Mouse (Mus musculus) CH12.LX (cell line): Measurements from ENCODE around the gene Ezh1. TPM values are rescaled to one million over a fixed set of nuclear protein-coding genes. Genes with fewer than 3 reads are reported as not detected.
A peak's percentile ranks its signal among the peaks of the same experiment; 100 is the strongest.

Experiments used
- DNase-seq: peaks from one replicate; pipeline ENCODE4 v3.0.0-alpha.2; 2013; ENCODE audit errors: extremely low read depth
- H3K27ac ChIP-seq: 2 replicates; pipeline ENCODE4 v1.5.1; 2012; ENCODE audit warnings: low read depth, mild to moderate bottlenecking, control low read depth, moderate library complexity; ENCODE audit not compliant: insufficient read depth
- H3K27me3 ChIP-seq: replicated peaks from 2 replicates; pipeline ENCODE3; 2012; ENCODE audit warnings: inconsistent platforms
- H3K36me3 ChIP-seq, 2 experiments: replicated peaks in 1 of 2; 2 replicates each; pipeline versions ENCODE3 to v1.6.1; 2012; ENCODE audit warnings: inconsistent platforms in 1 of 2, low read length in 1 of 2, mild to moderate bottlenecking in 1 of 2, mixed read lengths in 1 of 2, moderate library complexity in 1 of 2; ENCODE audit not compliant: control insufficient read depth in 1 of 2, insufficient read depth in 1 of 2
- H3K4me1 ChIP-seq, 2 experiments: 2 replicates each; pipeline ENCODE4 v1.6.1; 2012; ENCODE audit warnings: inconsistent platforms in 1 of 2, moderate library complexity in 1 of 2; ENCODE audit not compliant: insufficient read depth in 2 of 2, control insufficient read depth in 1 of 2
- H3K4me2 ChIP-seq: 2 replicates; pipeline ENCODE4 v1.6.1; 2012; ENCODE audit warnings: low read depth, mild to moderate bottlenecking, control low read depth; ENCODE audit not compliant: poor library complexity, insufficient read depth, severe bottlenecking
- H3K4me3 ChIP-seq, 3 experiments: fragments of 150-350 bp in 1 of 3; sonication (generic) in 1 of 3; replicated peaks in 1 of 3; 2 replicates each; pipeline versions ENCODE3 to v1.5.1; 2011 to 2012; ENCODE audit warnings: low read depth in 2 of 3, low read length in 2 of 3, mild to moderate bottlenecking in 2 of 3, moderate library complexity in 2 of 3, control low read depth in 1 of 3, improper control_type of control experiment in 1 of 3, inconsistent platforms in 1 of 3, mixed read lengths in 1 of 3; ENCODE audit not compliant: poor library complexity in 1 of 3
- H3K79me2 ChIP-seq: replicated peaks from 2 replicates; pipeline ENCODE4 v1.6.1; 2012; ENCODE audit warnings: mild to moderate bottlenecking, moderate library complexity; ENCODE audit not compliant: control insufficient read depth, poor library complexity, insufficient read depth, severe bottlenecking; ENCODE audit errors: extremely low read depth
- H3K9ac ChIP-seq: 2 replicates; pipeline ENCODE4 v1.6.1; 2012; ENCODE audit warnings: low read depth, mild to moderate bottlenecking, control low read depth, moderate library complexity; ENCODE audit not compliant: insufficient read depth
- H3K9me3 ChIP-seq: replicated peaks from 2 replicates; pipeline ENCODE3; 2012; ENCODE audit warnings: low read length, inconsistent platforms, mixed read lengths
- CHD1 ChIP-seq: IDR thresholded peaks from 2 replicates; pipeline ENCODE4 v1.6.1; 2012; ENCODE audit warnings: low read depth, low read length, improper control_type of control experiment, inconsistent platforms
- ELF1 ChIP-seq: IDR thresholded peaks from 2 replicates; pipeline ENCODE4 v1.6.1; 2014; ENCODE audit warnings: low read depth, mild to moderate bottlenecking, inconsistent platforms, low read length, improper control_type of control experiment
- EP300 ChIP-seq: IDR thresholded peaks from 2 replicates; pipeline ENCODE4 v1.6.1; 2011; ENCODE audit warnings: low read length, improper control_type of control experiment
- ETS1 ChIP-seq: conservative IDR thresholded peaks from 2 replicates; pipeline ENCODE4 v1.6.1; 2012; ENCODE audit warnings: low read depth, mild to moderate bottlenecking, inconsistent platforms, low read length, improper control_type of control experiment, moderate library complexity
- IRF4 ChIP-seq: IDR thresholded peaks from 2 replicates; pipeline ENCODE4 v1.6.1; 2014; ENCODE audit warnings: low read depth, mild to moderate bottlenecking, inconsistent platforms, low read length, improper control_type of control experiment
- JUND ChIP-seq: conservative IDR thresholded peaks from 2 replicates; pipeline ENCODE4 v1.6.1; 2011; ENCODE audit warnings: low read depth, low read length, improper control_type of control experiment
- KAT2A ChIP-seq: IDR thresholded peaks from 2 replicates; pipeline ENCODE4 v1.6.1; 2012; ENCODE audit warnings: low read length, improper control_type of control experiment, inconsistent platforms; ENCODE audit not compliant: insufficient replicate concordance
- MAX ChIP-seq: IDR thresholded peaks from 2 replicates; pipeline ENCODE4 v1.6.1; 2011; ENCODE audit warnings: low read length, improper control_type of control experiment
- MAZ ChIP-seq: IDR thresholded peaks from 2 replicates; pipeline ENCODE4 v1.6.1; 2012; ENCODE audit warnings: low read depth, mild to moderate bottlenecking, inconsistent platforms, low read length, improper control_type of control experiment, moderate library complexity
- MEF2A ChIP-seq: IDR thresholded peaks from 2 replicates; pipeline ENCODE4 v1.6.1; 2014; ENCODE audit warnings: low read depth, mild to moderate bottlenecking, inconsistent platforms, low read length, improper control_type of control experiment, borderline replicate concordance
- MXI1 ChIP-seq: IDR thresholded peaks from 2 replicates; pipeline ENCODE4 v1.6.1; 2011; ENCODE audit warnings: mild to moderate bottlenecking, low read depth, low read length, improper control_type of control experiment
- MYC ChIP-seq: IDR thresholded peaks from 2 replicates; pipeline ENCODE4 v1.6.1; 2011; ENCODE audit warnings: low read depth, mild to moderate bottlenecking, improper control_type of control experiment, low read length
- NELFE ChIP-seq: IDR thresholded peaks from 2 replicates; pipeline ENCODE4 v1.6.1; 2011; ENCODE audit warnings: low read depth, low read length, improper control_type of control experiment
- NRF1 ChIP-seq: IDR thresholded peaks from 2 replicates; pipeline ENCODE4 v1.6.1; 2014; ENCODE audit warnings: low read depth, mild to moderate bottlenecking, inconsistent platforms, low read length, improper control_type of control experiment, moderate library complexity
- PAX5 ChIP-seq: IDR thresholded peaks from 2 replicates; pipeline ENCODE4 v1.6.1; 2012; ENCODE audit warnings: low read length, inconsistent platforms, mixed read lengths
- POLR2A ChIP-seq: IDR thresholded peaks from 2 replicates; pipeline ENCODE4 v1.6.1; 2011; ENCODE audit warnings: low read depth, mild to moderate bottlenecking, improper control_type of control experiment, low read length
- POLR2AphosphoS2 ChIP-seq: IDR thresholded peaks from 2 replicates; pipeline ENCODE4 v1.6.1; 2011; ENCODE audit warnings: low read depth, low read length, improper control_type of control experiment
- RCOR1 ChIP-seq: conservative IDR thresholded peaks from 2 replicates; pipeline ENCODE4 v1.6.1; 2012; ENCODE audit warnings: low read depth, mild to moderate bottlenecking, inconsistent platforms, low read length, improper control_type of control experiment
- SIN3A ChIP-seq: IDR thresholded peaks from 2 replicates; pipeline ENCODE4 v1.6.1; 2012; ENCODE audit warnings: low read length, improper control_type of control experiment, inconsistent platforms
- TBP ChIP-seq: conservative IDR thresholded peaks from 2 replicates; pipeline ENCODE4 v1.6.1; 2011; ENCODE audit warnings: low read depth, low read length, improper control_type of control experiment
- TCF12 ChIP-seq: IDR thresholded peaks from 2 replicates; pipeline ENCODE4 v1.6.1; 2014; ENCODE audit warnings: low read depth, mild to moderate bottlenecking, inconsistent platforms, low read length, improper control_type of control experiment
- UBTF ChIP-seq: IDR thresholded peaks from 2 replicates; pipeline ENCODE4 v1.6.1; 2012; ENCODE audit warnings: low read depth, mild to moderate bottlenecking, inconsistent platforms, low read length, improper control_type of control experiment, moderate library complexity
- ZC3H11A ChIP-seq: IDR thresholded peaks from 2 replicates; pipeline ENCODE4 v1.6.1; 2012; ENCODE audit warnings: low read depth, mild to moderate bottlenecking, inconsistent platforms, low read length, improper control_type of control experiment
- ZMIZ1 ChIP-seq: IDR thresholded peaks from 2 replicates; pipeline ENCODE4 v1.6.1; 2012; ENCODE audit warnings: low read depth, mild to moderate bottlenecking, inconsistent platforms, low read length, improper control_type of control experiment
- ZNF384 ChIP-seq: IDR thresholded peaks from 2 replicates; pipeline ENCODE4 v1.6.1; 2012; ENCODE audit warnings: low read depth, low read length, improper control_type of control experiment, inconsistent platforms
- dilution Hi-C: fragments of 300-500 bp; cut with MboI; formaldehyde crosslinking; loops from 2 replicates; pipeline ENCODE4 v1.14.3; 2020; ENCODE audit warnings: low sequenced_read_pairs; ENCODE audit not compliant: extremely low pct_unique_long_range_greater_than_20kb, extremely low pct_ligation_motif_present
- in situ Hi-C: fragments of 300-500 bp; cut with MboI; formaldehyde crosslinking; loops from 3 replicates; pipeline ENCODE4 v1.14.3; 2019; ENCODE audit warnings: low sequenced_read_pairs, low pct_ligation_motif_present, low pct_unique_long_range_greater_than_20kb, mixed read lengths
- polyA plus RNA-seq: library from polyadenylated mRNA; unstranded; fragments of >175 nt; gene quantifications from 2 replicates; pipeline ENCODE4 v1.2.1, GENCODE M21; 2012; ENCODE audit warnings: low read depth; ENCODE audit not compliant: insufficient read length
- total RNA-seq, 2 experiments: library from RNA; depleted of rRNA; stranded (reverse); fragments of 300-350 nt in 1 of 2; fragments of >200 nt in 1 of 2; gene quantifications; 2 replicates each; pipeline ENCODE4 v1.2.3; 2012 to 2014

Gene Ezh1
- total and polyA plus RNA-seq, 3 experiments, result 8.7 to 15.3 (median 12.1) TPM

- H3K36me3 ChIP-seq, result peaks cover 43 to 95% of the 10 kb centered on the region in 2 experiments
- dilution Hi-C loops, result no loop called here
Measured at GRCm38 (mm10) chr11:101195571-101195970, 30.7 kb downstream of the Ezh1 start.

GRCm38 (mm10) chr11:101195101-101195500 is 31.2 kb downstream of the Ezh1 start:
- H3K27ac ChIP-seq, result peak overlapping the region; percentile 57
- peaks cover 41 to 95% of the 10 kb centered on the region in 2 experiments for H3K36me3 ChIP-seq
- in situ Hi-C loops (no loop called here), dilution Hi-C loops (no loop called here)
- TF ChIP-seq JUND (no peak), POLR2A (no peak), CHD1 (peak; percentile 94; the same call in 1 of the 2 replicates), SIN3A (peak; percentile 36; the same call in 1 of the 2 replicates), ETS1 (peak; percentile 37; the same call in 1 of the 2 replicates), ELF1 (no peak), UBTF (no peak), IRF4 (0 out of 2 replicates have a peak, but pooled peaks have one; percentile 25), TCF12 (no peak), MEF2A (no peak), MYC (no peak; the same call in 1 of the 2 replicates), RCOR1 (no peak), ZC3H11A (no peak), MAX (peak; percentile 0; the same call in 1 of the 2 replicates), ZNF384 (no peak), EP300 (no peak), MAZ (no peak), MXI1 (peak; percentile 24; the same call in 1 of the 2 replicates), KAT2A (no peak), ZMIZ1 (no peak), NELFE (no peak), NRF1 (no peak), PAX5 (no peak), TBP (no peak)
- H3K79me2 ChIP-seq, result no peaks in the 10 kb centered on the region
- H3K4me2 ChIP-seq, result peak overlapping the region; percentile 44
- no peak overlapping the region for H3K4me3 ChIP-seq
- H3K27me3 ChIP-seq, result no peaks in the 10 kb centered on the region
- no peak for DNase-seq
- no peak overlapping the region for H3K9ac ChIP-seq
- peaks cover 25 to 41% of the 10 kb centered on the region in 2 experiments for H3K4me1 ChIP-seq
- no peaks in the 10 kb centered on the region for H3K9me3 ChIP-seq

More at GRCm38 (mm10) chr11:101195571-101195970, 30.7 kb downstream of the Ezh1 start:
- H3K9me3 ChIP-seq, result no peaks in the 10 kb centered on the region
- H3K4me2 ChIP-seq, result no peak overlapping the region
- no peak for DNase-seq
- no peak overlapping the region for H3K9ac ChIP-seq
- H3K79me2 ChIP-seq, result no peaks in the 10 kb centered on the region
- peak overlapping the region in 1 of 3 experiments; percentile 28 for H3K4me3 ChIP-seq
- TF ChIP-seq POLR2AphosphoS2, result no peak
- TF ChIP-seq TBP, result no peak
- TF ChIP-seq ZMIZ1, result 0 out of 2 replicates have a peak, but pooled peaks have one; percentile 33
- no peak for TF ChIP-seq NELFE
- no peak for TF ChIP-seq IRF4
- TF ChIP-seq ELF1, result no peak
- no peaks in the 10 kb centered on the region for H3K27me3 ChIP-seq
- H3K4me1 ChIP-seq, result peaks cover 25 to 40% of the 10 kb centered on the region in 2 experiments
- H3K27ac ChIP-seq, result peak overlapping the region; percentile 57
- in situ Hi-C loops, result no loop called here
